Mouse (Mus musculus): ENCODE results near the gene Rgsl1. TPM values are rescaled to one million over a fixed set of nuclear protein-coding genes. Genes with fewer than 3 reads are reported as not detected.
A peak's percentile ranks its signal among the peaks of the same experiment; 100 is the strongest.
"Not testable (repeated sequence)": the region's sequence is repeated elsewhere in the genome, so short reads cannot be mapped to it uniquely, and the experiment has no call there.

Rgsl1 gene
- total RNA-seq (2021) = under 1 TPM; 0.09 to 0.11 TPM
- long read RNA-seq, experiment 1 = 0 reads
- long read RNA-seq, experiment 2 = 0 reads

DNA sequence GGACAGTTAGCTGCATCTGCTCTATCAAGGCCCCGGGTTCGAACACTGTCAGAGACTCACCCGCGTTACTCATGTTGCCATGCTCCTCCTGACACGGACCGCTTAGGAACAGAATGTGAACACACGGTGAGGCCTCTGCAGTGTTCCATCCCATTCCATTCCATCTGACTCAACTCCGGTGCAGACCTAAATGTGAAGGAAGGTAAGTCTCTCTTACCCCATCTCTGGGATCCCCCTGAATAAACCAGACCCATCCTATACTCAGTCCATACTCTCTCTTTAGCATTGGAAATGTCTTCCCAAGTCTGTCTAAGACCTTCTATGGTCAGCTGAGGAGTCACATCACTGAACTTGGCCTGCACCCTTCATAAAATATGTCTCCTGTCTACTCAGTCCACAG, at the start of gene Rgsl1:
Gene Rgsl1, minus strand, starts transcription at position 101 of the 400 bp plus-strand sequence.
- no peak for DNase-seq (ENCODE audit: low spot score)

DNA sequence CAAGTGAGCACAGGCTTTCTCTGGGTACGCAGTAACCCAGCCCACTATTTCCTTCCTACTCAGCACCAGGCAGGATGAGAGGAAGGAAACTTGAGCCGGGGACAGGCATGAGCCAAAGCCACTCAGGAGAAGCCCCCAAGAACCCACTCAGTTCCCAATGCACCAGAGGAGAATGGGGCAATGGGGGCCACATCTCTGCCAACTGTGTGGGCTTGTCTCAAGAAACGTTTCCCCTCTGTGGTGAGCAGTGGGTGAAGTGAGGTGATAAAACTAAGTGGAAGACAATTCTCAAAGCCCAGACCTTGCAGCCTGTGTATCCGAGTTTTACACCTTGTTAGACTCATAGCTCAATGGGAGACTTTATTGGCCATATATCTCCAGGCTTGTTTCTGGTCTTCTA, 47.5 kb upstream of the Rgsl1 start, which contains the start of gene Teddm1a:
Gene Teddm1a, plus strand, starts transcription at position 301 of the 400 bp plus-strand sequence.
- DNase-seq (ENCODE audit: low spot score) = no peak

DNA sequence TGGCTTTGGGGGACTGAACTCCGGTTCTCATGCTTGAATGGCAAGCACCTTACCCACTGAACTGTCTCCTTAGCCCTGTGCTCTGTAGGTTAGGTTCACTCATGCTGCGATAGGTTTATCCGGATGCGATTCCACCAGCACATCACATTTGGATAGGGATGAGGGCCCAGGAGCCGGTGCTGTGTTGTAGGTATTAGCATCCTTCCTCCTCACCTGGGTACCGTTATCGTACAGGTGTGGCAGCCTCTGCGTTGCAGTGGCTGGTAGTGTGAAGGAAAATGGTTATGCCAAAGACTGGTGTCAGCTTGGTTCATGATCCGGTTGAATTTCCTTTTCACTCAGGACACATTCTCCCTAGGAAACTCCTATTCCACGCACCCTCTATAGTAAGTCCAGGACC, 46.2 kb upstream of the Rgsl1 start:
- no peak for DNase-seq (ENCODE audit: low spot score)

DNA sequence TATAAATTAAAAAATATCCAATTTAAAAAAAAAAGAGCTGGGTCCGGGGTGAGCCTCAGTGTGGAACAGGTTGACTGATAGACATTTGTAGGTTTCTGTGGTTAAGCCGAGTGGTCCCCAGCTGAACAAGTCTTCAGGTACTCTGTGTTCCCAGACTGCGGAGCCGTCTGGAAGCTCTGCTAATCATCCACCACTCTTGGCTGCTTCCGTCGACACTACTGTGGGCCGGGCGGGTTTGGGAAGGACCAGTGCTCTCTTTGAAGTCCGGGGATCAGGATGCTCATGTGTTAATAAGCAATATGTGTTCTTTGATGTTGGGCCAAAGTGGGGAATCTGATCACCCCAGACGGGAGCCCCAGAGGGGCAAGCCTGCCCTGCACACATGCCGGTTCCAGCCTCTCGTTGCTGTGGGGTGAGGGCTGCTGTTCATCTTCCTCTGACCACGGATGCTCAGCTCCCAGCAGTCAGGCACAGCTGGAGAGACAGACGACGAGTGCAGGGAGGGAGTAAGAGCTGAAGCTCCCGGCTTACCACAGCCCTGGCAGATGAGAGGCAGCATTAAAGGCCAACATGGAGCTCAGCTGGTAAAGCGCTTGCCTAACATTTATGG, 42.2 kb upstream of the Rgsl1 start:
- no peak for DNase-seq (ENCODE audit: low spot score)

DNA sequence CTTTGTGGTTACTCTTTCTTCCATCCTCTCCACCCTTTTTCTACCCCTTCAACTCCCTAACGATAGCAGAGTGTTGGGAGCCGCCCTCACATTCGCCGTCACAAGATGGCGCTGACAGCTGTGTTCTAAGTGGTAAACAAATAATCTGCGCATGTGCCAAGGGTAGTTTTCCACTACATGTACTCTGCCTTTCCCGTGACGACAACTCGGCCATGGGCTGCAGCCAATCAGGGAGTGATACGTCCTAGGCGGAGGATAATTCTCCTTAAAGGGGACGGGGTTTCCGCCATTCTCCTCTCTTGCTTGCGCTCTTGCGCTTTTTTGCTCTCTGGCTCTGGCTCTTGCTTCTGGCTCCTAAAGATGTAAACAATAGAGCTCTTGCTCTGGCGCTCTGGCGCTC, 36.4 kb upstream of the Rgsl1 start:
- not testable (repeated sequence) for DNase-seq (ENCODE audit: low spot score)

DNA sequence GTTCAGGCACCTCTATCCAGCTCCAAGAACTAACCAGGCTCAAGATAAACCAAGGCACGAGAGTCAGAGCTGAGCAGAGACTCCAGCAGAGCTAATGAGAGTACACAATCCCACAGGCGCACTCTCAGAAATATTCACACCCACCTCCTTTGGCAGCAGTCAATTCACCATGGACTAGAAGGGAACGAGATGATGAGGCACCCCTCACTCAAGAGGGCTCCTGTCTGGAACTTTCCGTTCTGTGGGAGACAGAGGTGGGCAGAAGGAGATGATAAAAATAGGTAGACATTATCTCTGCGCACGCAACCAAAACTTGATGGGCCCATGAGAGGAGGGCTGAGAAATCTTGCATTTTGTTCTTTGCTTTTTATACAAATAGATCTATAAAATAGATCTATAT, 30.1 kb upstream of the Rgsl1 start, which contains the start of gene Teddm1b:
Gene Teddm1b, plus strand, starts transcription at position 301 of the 400 bp plus-strand sequence.
- no peak for DNase-seq (ENCODE audit: low spot score)

DNA sequence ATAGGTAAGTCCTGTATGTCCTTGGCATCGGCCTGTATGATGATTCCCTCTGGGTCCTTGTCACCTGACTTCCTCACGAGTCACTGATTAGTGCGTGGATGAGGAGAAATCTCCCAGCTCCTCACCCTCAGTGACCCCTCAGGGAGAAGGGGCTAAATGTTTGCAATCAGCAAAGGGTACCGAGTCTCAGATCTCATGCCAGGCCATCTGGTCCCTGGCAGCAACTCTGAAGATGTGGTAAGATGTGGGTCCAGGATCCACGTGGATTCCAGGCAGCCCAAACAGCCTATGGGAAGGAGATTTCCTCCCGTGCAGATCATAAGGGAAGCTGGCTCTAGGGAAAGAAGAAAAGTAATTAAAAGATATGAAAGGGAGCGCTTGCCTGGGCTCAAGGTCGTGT, 12.0 kb upstream of the Rgsl1 start:
- no peak for DNase-seq (ENCODE audit: low spot score)

DNA sequence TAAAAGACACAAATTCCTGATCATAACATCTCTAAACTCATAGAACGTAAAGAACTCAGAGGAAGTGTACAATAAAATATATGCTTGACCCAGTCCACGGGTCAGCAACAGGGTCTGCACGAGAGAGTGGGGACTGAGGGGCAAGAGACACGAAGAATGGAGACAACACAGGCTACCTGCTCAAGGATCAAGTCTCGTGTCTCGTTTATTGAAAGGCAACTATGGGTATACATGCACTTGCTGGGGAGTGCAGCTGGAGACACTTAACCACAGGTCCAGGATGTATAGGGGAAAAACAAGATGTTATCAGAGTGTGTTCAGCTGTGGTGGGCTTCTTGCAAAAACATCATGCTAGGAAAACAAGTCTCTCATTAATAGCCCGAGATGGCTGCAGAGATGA, 8.8 kb upstream of the Rgsl1 start:
- not testable (repeated sequence) for DNase-seq (ENCODE audit: low spot score)

DNA sequence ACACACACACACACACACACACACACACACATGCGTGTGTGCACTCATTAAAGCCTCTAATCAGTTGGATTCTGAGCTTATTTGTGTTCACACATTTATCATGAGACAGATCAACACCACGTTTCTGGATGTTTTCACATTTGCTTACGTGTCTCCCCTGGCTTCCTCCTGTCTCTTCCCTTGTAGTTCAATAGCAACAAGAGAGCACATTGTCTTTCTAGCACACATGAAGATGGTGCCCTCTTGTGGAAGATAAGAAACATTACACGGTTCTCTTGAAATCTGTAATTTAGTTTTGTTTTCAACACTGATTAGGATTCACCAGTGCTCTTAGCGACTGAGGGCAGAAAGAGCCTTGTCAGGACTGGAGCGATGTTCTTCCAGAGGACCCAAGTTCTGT, 2.9 kb upstream of the Rgsl1 start:
- DNase-seq (ENCODE audit: low spot score) = no peak

DNA sequence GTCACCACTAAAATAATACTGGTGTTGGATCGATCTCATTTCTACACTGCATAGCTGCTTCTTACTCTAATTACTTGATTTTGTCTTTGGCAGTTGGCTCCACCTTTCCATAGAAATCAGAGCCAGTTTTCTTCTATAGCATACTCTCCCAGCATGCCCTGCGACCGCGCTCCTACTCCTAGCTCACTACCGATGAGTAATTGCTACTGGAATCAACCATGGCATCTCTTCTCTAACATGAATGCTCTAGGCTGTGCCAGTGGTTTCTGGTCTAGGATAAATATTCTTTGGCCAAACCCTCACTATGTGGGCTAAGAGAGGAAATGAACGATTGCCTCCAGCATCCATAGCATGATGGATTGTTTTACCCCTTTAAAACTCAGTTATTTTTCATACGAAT, 2.5 kb upstream of the Rgsl1 start:
- no peak for DNase-seq (ENCODE audit: low spot score)

DNA sequence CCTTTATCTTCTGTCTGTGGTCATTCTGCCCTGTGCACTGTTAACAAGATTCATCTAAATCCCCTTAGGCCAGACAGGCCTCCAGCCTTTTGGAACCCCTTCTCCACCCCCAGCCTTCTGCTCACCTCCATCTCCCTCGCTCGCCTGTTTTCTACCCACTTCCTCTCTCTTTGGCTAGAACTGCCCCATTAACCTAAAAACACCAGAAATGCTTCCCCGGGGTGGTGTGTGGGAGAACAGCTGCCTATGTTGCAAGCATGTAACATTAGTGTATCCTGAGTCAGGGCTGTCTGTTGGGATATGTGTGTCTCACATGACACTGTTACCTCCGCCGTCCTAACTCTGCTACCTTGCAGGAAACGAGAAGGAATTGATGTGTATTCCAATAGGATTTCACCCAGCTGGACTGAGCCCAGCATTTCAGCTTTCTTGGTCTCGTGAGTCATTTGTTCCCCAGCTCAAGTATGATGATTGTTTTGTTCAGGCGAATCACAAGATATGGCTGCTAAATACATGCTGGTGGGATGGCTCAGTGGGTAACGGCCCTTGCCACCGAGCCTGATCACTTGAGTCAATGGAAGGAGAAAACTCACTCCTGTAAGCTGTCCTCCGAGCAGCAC, 1.7 kb downstream of the Rgsl1 start:
- no peak for DNase-seq (ENCODE audit: low spot score)

DNA sequence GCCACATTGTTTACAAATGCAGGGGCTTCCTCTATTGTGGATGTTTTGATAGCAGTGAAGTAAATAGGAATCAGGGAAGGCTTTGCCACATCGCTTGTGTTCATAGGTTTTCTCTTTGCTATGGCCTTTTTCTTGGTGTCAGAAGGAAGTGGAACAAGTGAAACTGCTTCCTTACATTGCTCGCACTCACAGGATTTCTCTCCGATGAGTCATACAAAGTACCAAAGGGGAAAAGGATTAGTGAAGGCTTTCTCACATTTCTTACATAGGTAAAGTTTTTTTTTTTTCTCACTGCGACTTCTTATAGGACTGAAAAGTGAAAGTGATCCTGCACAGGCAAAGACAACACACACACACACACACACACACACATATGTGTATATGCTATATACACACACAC, 7.9 kb downstream of the Rgsl1 start:
- DNase-seq (ENCODE audit: low spot score) = no peak

DNA sequence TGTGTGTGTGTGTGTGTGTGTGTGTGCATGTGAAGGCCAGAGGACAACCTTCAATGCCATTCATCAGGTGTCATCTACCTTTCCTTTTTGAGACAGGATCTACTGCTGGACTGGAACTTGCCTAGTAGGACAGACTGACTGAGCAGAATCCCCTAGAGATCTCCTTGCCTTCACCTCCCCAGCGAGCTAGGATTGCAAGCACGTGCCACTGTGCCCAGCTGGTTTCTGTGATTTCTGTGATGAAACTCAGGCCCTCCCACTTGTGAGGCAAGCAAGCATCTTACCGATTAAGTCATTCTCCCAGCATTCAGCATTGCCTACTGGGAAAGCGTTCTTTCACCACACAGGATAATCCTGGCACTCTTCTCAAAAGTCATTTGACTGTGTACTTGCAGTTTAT, 13.2 kb downstream of the Rgsl1 start:
- no peak for DNase-seq (ENCODE audit: low spot score)

DNA sequence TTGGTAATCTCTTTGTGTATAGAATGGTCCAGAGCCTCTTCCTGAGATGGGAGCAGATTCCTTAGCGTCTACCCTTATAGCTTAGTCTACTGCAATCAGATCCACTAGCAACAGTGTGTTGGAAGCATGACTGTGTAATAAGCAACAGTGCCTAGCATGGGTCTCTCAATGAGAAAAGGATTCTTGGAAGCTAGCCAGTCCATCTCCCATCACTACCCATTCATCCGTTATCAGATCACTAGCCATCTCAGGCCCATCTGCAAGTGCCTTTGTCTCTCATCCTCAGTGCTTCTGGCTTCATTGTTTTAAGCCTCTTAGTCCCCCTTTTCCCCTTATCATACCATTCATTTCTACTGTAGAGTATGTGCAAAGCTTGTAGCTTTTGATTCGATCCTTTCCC, 23.7 kb downstream of the Rgsl1 start:
- DNase-seq (ENCODE audit: low spot score) = no peak

DNA sequence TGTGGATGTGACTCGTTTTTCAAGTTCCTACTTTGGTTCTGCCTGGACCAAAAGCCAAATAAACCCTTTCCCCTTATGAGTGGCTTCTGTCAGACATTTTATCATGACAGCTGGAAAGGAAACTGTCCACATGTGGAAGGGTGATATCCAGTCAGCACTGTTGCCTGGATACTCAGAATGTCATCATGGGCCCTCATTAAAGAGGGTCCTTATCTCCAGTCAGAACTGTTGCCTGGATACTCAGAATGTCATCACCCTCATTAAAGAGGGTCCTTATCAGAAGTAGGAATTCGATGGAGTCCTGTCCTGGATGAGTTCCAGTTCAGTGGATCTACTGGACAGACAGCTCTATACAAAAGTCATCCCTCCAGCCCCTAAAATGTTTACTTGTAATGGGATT, 29.7 kb downstream of the Rgsl1 start:
- DNase-seq (ENCODE audit: low spot score) = no peak

DNA sequence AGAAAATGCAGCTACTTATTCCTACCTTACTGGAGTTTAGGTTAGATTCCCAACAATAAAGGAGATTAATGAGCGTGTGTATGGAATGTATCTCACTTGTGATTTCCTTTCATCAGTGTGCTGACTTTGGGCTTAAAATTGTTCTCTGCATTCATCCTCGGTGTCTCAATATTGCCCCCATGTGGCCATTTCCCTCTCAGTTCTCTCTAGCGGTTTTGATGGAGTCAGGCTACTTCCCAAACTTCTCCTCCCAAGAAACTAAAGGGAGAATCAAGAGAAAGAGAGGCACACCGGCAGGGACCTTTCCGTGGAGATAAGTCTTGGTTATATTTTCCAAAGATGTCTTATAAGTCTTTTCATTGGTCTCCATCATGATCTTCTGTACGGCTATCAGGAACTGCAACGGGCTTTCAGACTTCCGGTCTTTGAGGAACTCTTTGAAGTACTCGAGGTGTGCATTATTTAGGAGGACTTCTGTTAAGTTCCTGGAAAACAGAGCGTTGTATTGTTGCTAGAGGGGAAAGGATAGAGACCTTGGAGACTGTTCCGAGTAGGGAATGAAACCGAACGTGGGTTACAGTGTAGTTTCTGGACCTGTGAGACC, 36.5 kb downstream of the Rgsl1 start:
- peak; percentile 61 for DNase-seq (ENCODE audit: low spot score)

DNA sequence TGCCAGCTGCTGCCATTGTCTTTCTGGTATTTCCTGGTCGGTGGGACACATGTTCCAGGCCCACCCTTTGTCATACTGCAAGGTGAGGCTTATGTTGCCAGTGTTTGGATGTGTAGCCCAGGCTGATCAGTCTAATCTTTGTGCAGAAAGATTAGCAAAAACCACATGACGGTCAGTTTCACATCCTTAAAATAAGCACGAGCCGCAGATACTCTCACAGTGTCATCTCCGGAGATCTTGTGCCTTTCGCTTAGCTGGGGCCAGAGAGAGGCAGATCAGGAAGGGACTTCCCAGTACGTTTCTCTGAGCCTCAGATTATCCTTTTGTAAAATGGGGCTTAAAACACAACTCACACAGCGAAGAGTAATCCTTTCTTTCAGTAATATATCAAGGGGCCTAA, 40.4 kb downstream of the Rgsl1 start:
- no peak for DNase-seq (ENCODE audit: low spot score)

DNA sequence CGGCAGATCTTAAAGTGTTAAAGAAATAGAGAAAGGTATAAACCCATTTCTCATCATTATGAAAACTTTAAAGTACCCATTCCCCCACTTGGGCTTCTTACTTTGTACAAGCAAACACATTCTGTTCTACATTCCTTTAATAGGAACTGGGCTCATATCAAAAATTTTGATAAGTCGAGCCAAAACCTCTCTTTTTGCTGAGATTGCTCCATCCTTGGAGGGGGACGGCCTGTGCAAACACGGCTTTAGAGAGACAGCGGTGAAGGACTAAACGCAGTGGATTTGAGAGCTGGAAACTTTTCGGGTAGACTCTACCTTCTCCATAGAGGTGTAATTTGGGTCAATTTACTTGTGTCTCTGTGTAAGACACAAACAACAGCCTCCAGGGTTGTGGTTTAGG, 41.3 kb downstream of the Rgsl1 start:
- DNase-seq (ENCODE audit: low spot score) = peak; percentile 15

DNA sequence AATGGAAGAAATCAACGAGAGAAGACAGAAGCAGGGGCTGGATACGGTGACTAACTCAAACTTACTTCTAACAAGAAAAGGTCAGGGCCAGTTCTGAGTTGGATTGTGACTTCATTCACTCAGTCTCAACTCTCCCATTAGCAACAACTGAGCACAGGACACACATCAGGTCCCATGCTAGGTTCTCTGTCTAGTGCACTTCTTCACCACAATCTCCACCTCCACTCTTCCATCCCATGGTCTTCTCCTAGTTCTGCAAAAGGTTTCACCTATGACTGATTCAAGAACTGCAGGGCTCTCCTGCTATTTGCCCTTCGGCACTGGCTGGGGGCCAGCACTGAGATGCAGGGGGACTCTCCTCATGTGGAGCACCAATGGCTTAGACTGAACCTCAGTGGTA, 49.7 kb downstream of the Rgsl1 start:
- DNase-seq (ENCODE audit: low spot score) = no peak

DNA sequence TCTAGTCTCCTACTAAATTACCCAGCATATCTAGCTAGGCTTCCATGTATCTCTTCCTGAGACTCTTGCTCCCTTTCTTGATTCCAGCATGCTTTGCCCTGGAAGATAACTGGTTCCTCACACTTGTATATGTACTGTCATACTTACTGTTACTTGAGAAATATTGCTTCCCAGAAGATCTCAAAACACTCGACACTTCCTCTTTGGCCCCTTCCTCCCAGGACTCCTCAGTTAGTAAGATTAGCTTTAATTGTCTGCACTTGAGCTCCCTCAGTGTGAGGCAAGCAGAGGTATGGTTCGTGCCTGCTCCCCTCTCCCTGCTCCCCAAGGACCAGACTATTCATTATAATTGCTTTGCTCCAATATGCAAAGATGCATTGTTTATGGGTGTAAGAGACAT, 53.2 kb downstream of the Rgsl1 start:
- no peak for DNase-seq (ENCODE audit: low spot score)

DNA sequence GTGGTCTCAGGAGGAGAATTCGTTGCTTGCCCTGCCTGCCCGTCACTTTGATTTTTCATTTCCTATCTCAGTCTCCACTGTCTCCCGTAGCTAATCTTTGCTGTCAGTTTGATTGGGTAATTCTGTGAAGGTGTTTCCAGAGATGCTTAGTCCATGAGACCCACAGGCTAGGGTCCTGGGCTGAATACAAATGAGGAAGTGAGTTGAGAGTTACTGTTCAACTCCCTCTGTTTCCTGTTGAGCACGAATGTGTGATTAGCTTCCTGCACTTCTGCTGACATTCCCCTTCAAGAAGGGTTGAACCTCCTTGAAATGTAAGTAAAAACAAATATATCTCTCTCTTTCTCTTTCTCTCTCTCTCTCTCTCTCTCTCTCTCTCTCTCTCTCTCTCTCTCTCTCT, 58.3 kb downstream of the Rgsl1 start:
- DNase-seq (ENCODE audit: low spot score) = no peak

DNA sequence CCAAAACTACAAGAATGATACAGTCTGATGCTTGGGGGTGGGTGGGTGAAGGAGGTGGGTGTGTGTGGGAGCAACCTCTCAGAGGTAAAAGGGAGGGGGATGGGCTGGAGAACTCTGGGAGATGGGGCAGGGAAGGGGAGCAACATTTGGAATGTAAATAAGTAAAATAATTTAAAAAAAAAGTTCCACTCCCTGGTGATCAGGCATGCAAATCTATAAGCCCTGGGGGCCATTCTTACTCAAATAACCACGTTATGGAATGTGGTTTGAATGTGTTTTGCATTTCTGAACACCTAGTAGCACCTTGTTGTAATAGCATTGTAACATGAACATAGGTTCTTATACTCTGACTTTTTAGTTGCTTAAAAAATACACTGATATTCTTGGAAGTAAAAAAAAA, 60.6 kb downstream of the Rgsl1 start:
- DNase-seq (ENCODE audit: low spot score) = no peak

DNA sequence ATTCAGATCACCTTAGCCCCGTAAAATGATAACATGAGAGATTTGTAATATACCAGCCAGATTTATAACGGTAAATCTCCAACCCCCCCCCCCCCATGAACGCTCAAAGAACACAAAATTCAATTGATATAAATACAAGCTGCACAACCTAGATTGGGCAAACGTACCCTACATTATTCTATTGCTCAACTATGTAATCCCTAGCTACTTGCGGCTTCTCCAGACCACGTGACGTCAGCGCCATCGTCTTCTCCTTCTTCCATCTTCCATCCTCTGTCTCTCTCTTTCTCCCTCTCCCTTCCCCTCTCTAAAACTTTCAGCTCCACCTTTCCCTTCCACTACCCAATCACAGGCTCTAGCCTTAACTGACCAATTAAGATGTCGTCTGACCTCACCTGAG, 65.7 kb downstream of the Rgsl1 start:
- no peak for DNase-seq (ENCODE audit: low spot score)

Measured in gastrocnemius, adult 18-20 months (tissue).